Mouse (Mus musculus): ENCODE measurements around the gene Arrdc5. TPM values are rescaled to one million over a fixed set of nuclear protein-coding genes. Genes with fewer than 3 reads are reported as not detected.
A peak's percentile ranks its signal among the peaks of the same experiment; 100 is the strongest.
"Not testable (repeated sequence)": the region's sequence is repeated elsewhere in the genome, so short reads cannot be mapped to it uniquely, and the experiment has no call there.

The Arrdc5 gene
- polyA plus RNA-seq, 1 experiment from 2014 or later = not detected

- Histone ChIP-seq H3K4me2 (replicated peaks; ENCODE audit: low read depth, low read length) (no peak overlapping the region), H3K4me3 (ENCODE audit: low read depth, low read length) (no peak overlapping the region), H3K9me3 (ENCODE audit: low read length) (no peaks in the 10 kb centered on the region), H3K9ac (replicated peaks; ENCODE audit: low read depth) (no peak overlapping the region), H3K4me1 (ENCODE audit: insufficient read depth, low read depth, low read length) (peaks cover 3% of the 10 kb centered on the region; the same call in 1 of the 2 replicates), H3K27ac (ENCODE audit: low read length) (no peak overlapping the region), H3K36me3 (ENCODE audit: insufficient read depth, low read length) (peaks cover 13% of the 10 kb centered on the region), H3K27me3 (replicated peaks; ENCODE audit: insufficient read depth, low read length) (no peaks in the 10 kb centered on the region)
- ATAC-seq (peak; percentile 67), DNase-seq (ENCODE audit: low spot score) (peak; percentile 78)
- 18% methylated on average over 8 of the region's 8 CpGs for WGBS
- TF ChIP-seq EP300 (IDR thresholded peaks at IDR 0.05) (no peak), CTCF (IDR thresholded peaks at IDR 0.05) (peak; percentile 92)
These were observed 36.1 kb downstream of the Arrdc5 start for GRCm38 (mm10) chr17:56264020-56264419.

GRCm38 (mm10) chr17:56262645-56263094, 37.4 kb downstream of the Arrdc5 start:
- ATAC-seq (no peak), DNase-seq (ENCODE audit: low spot score) (no peak)
- H3K4me2 ChIP-seq (replicated peaks; ENCODE audit: low read depth, low read length) = no peak overlapping the region
- peaks cover 3% of the 10 kb centered on the region; the same call in 1 of the 2 replicates for H3K4me1 ChIP-seq (ENCODE audit: insufficient read depth, low read depth, low read length)
- peaks cover 13% of the 10 kb centered on the region for H3K36me3 ChIP-seq (ENCODE audit: insufficient read depth, low read length)
- TF ChIP-seq EP300 (IDR thresholded peaks at IDR 0.05) (no peak), CTCF (IDR thresholded peaks at IDR 0.05) (no peak)
- no peak overlapping the region for H3K4me3 ChIP-seq (ENCODE audit: low read depth, low read length)
- H3K9me3 ChIP-seq (ENCODE audit: low read length) = no peaks in the 10 kb centered on the region
- no peak overlapping the region for H3K27ac ChIP-seq (ENCODE audit: low read length)
- no peak overlapping the region for H3K9ac ChIP-seq (replicated peaks; ENCODE audit: low read depth)
- H3K27me3 ChIP-seq (replicated peaks; ENCODE audit: insufficient read depth, low read length) = no peaks in the 10 kb centered on the region
- 81% methylated on average over 3 of the region's 3 CpGs for WGBS

GRCm38 (mm10) chr17:56261166-56261565, 38.9 kb downstream of the Arrdc5 start:
- 68% methylated on average over 3 of the region's 3 CpGs for WGBS
- H3K4me1 ChIP-seq (ENCODE audit: insufficient read depth, low read depth, low read length) = peaks cover 3% of the 10 kb centered on the region; the same call in 1 of the 2 replicates
- H3K36me3 ChIP-seq (ENCODE audit: insufficient read depth, low read length) = peaks cover 13% of the 10 kb centered on the region
- H3K27me3 ChIP-seq (replicated peaks; ENCODE audit: insufficient read depth, low read length) = no peaks in the 10 kb centered on the region
- no peak overlapping the region for H3K4me2 ChIP-seq (replicated peaks; ENCODE audit: low read depth, low read length)
- no peak overlapping the region for H3K9ac ChIP-seq (replicated peaks; ENCODE audit: low read depth)
- no peak overlapping the region for H3K27ac ChIP-seq (ENCODE audit: low read length)
- DNase-seq (ENCODE audit: low spot score) (no peak), ATAC-seq (no peak)
- H3K9me3 ChIP-seq (ENCODE audit: low read length) = no peaks in the 10 kb centered on the region
- TF ChIP-seq EP300 (IDR thresholded peaks at IDR 0.05) (no peak), CTCF (IDR thresholded peaks at IDR 0.05) (no peak)
- H3K4me3 ChIP-seq (ENCODE audit: low read depth, low read length) = no peak overlapping the region

- 88% methylated on average over 10 of the region's 10 CpGs for WGBS
- Histone ChIP-seq H3K27me3 (replicated peaks; ENCODE audit: insufficient read depth, low read length) (no peaks in the 10 kb centered on the region), H3K4me1 (ENCODE audit: insufficient read depth, low read depth, low read length) (peaks cover 3% of the 10 kb centered on the region; the same call in 1 of the 2 replicates), H3K4me3 (ENCODE audit: low read depth, low read length) (no peak overlapping the region), H3K4me2 (replicated peaks; ENCODE audit: low read depth, low read length) (no peak overlapping the region), H3K27ac (ENCODE audit: low read length) (no peak overlapping the region), H3K9ac (replicated peaks; ENCODE audit: low read depth) (no peak overlapping the region), H3K9me3 (ENCODE audit: low read length) (no peaks in the 10 kb centered on the region), H3K36me3 (ENCODE audit: insufficient read depth, low read length) (peaks cover 13% of the 10 kb centered on the region)
- TF ChIP-seq CTCF (IDR thresholded peaks at IDR 0.05) (no peak), EP300 (IDR thresholded peaks at IDR 0.05) (no peak)
- ATAC-seq = no peak
- DNase-seq (ENCODE audit: low spot score) = no peak
These were observed 40.6 kb downstream of the Arrdc5 start for GRCm38 (mm10) chr17:56259301-56260037.

- not testable (repeated sequence) for H3K9ac ChIP-seq (replicated peaks; ENCODE audit: low read depth); H3K9me3 ChIP-seq (ENCODE audit: low read length); H3K4me3 ChIP-seq (ENCODE audit: low read depth, low read length); DNase-seq (ENCODE audit: low spot score); H3K4me1 ChIP-seq (ENCODE audit: insufficient read depth, low read depth, low read length); H3K27me3 ChIP-seq (replicated peaks; ENCODE audit: insufficient read depth, low read length); H3K27ac ChIP-seq (ENCODE audit: low read length); H3K4me2 ChIP-seq (replicated peaks; ENCODE audit: low read depth, low read length); ATAC-seq
- WGBS = 49% methylated on average over 2 of the region's 2 CpGs
- H3K36me3 ChIP-seq (ENCODE audit: insufficient read depth, low read length) = peaks cover 13% of the 10 kb centered on the region
These were observed 41.3 kb downstream of the Arrdc5 start for GRCm38 (mm10) chr17:56258812-56259211.

- not testable (repeated sequence) for H3K9ac ChIP-seq (replicated peaks; ENCODE audit: low read depth); DNase-seq (ENCODE audit: low spot score); H3K27me3 ChIP-seq (replicated peaks; ENCODE audit: insufficient read depth, low read length); H3K27ac ChIP-seq (ENCODE audit: low read length); H3K4me1 ChIP-seq (ENCODE audit: insufficient read depth, low read depth, low read length); H3K4me3 ChIP-seq (ENCODE audit: low read depth, low read length); H3K4me2 ChIP-seq (replicated peaks; ENCODE audit: low read depth, low read length); H3K9me3 ChIP-seq (ENCODE audit: low read length); ATAC-seq
- WGBS = 92% methylated on average over 19 of the region's 19 CpGs
- peaks cover 13% of the 10 kb centered on the region for H3K36me3 ChIP-seq (ENCODE audit: insufficient read depth, low read length)
These were observed 41.8 kb downstream of the Arrdc5 start for GRCm38 (mm10) chr17:56258269-56258668.

Measured in lung, postnatal 0 days (tissue).